Comparison of ENCODE assay signal across 9 mouse cellular contexts in genomic region chr11:67022354-67023115, GRCm38 (mm10). TPM values are rescaled to one million over a fixed set of nuclear protein-coding genes. Genes with fewer than 3 reads are reported as not detected.
DNase-seq lines count a peak whose midpoint lies in the region; ATAC-seq and TF ChIP-seq lines count a peak whose summit lies in the region.
"Had no signal": no experiment of that assay in that cellular context is flagged by ENCODE, and none has a peak within 500 bp of the region (broad histone marks: within the 10 kb centered on the region; RNA-seq: fewer than 3 reads in every experiment).

No protein-coding gene starts in this region.

- TF ChIP-seq CTCF in liver, adult 2 months (IDR thresholded peaks at IDR 0.05; ENCODE audit: low read depth, low read length): peak; percentile 44; the same call in 1 of the 2 replicates
- TF ChIP-seq CTCF in CH12.LX (conservative IDR thresholded peaks at IDR 0.05 in 1 of 2, IDR thresholded peaks at IDR 0.05 in 1 of 2; ENCODE audit: low read depth in 2 of 2, low read length in 2 of 2): peak; percentile 62 to 98; a peak in 3 of 4 replicates

- no peak; the same call in none of the 2 replicates for TF ChIP-seq RAD21 in CH12.LX (IDR thresholded peaks at IDR 0.05; ENCODE audit: low read depth, low read length)

- H3K4me2 ChIP-seq in liver, embryonic 12.5 days: no peak overlapping the region
- no peak overlapping the region for H3K4me2 ChIP-seq in CH12.LX (ENCODE audit: insufficient read depth, low read depth, poor library complexity, severe bottlenecking)

- in situ Hi-C loops in CH12.LX (cut with MboI; ENCODE audit: low pct_ligation_motif_present, low pct_unique_long_range_greater_than_20kb, low sequenced_read_pairs): loop anchor here (10.0 kb wide), 1 partner anchor 322 kb away; no protein-coding TSS in a partner anchor

- peaks cover 7% of the 10 kb centered on the region; the same call in 1 of the 2 replicates for H3K4me1 ChIP-seq in liver, adult 2 months (ENCODE audit: control insufficient read depth, insufficient read depth, low read length)
- H3K4me1 ChIP-seq in liver, embryonic 12.5 days: peaks cover 19% of the 10 kb centered on the region
- H3K4me1 ChIP-seq in CH12.LX (ENCODE audit: control insufficient read depth in 1 of 2, insufficient read depth in 2 of 2): peaks cover 3 to 34% of the 10 kb centered on the region in 2 experiments; a peak in 2 of 4 replicates

- no peaks in the 10 kb centered on the region for H3K27me3 ChIP-seq in liver, adult 2 months (ENCODE audit: control insufficient read depth, insufficient read depth, low read length)
- H3K27me3 ChIP-seq in liver, embryonic 12.5 days (replicated peaks): peaks cover 28% of the 10 kb centered on the region
- H3K27me3 ChIP-seq in CH12.LX (replicated peaks): peaks cover 28% of the 10 kb centered on the region

- H3K4me3 ChIP-seq in liver, adult 2 months (ENCODE audit: insufficient read depth, low read depth, low read length): no peak overlapping the region
- H3K4me3 ChIP-seq in liver, embryonic 12.5 days: no peak overlapping the region
- no peak overlapping the region for H3K4me3 ChIP-seq in CH12.LX (replicated peaks in 1 of 3; ENCODE audit: low read depth in 2 of 3, low read length in 2 of 3, poor library complexity in 1 of 3)

- peak; percentile 50 for DNase-seq in embryo, embryonic 11 days
- DNase-seq in embryo, embryonic 10 days (ENCODE audit: low spot score): no peak
- no peak for DNase-seq in liver, adult 2 months (ENCODE audit: extremely low read depth, low read depth, low spot score)
- peak; percentile 46 for DNase-seq in CH12.LX (ENCODE audit: extremely low read depth)
- peak; percentile 71 for DNase-seq in induced T-regulatory cell, adult 2 months (ENCODE audit: low read depth)
- no peak for DNase-seq in layer of hippocampus, postnatal 36 days
- no peak for DNase-seq in layer of hippocampus, postnatal 10 days (ENCODE audit: low spot score in 2 of 2)

- no peak overlapping the region for H3K9ac ChIP-seq in liver, adult 2 months (ENCODE audit: low read depth, low read length)
- no peak overlapping the region for H3K9ac ChIP-seq in liver, embryonic 12.5 days
- H3K9ac ChIP-seq in CH12.LX (ENCODE audit: insufficient read depth, low read depth): no peak overlapping the region

- 84% methylated on average over 13 of the region's 13 CpGs for WGBS in liver, adult 2 months
- WGBS in liver, embryonic 12.5 days (ENCODE audit: insufficient replicate concordance): 72% methylated on average over 13 of the region's 13 CpGs

- H3K27ac ChIP-seq in liver, adult 2 months (replicated peaks; ENCODE audit: insufficient read depth, low read depth, low read length): no peak overlapping the region
- H3K27ac ChIP-seq in liver, embryonic 12.5 days: no peak overlapping the region
- H3K27ac ChIP-seq in CH12.LX (ENCODE audit: insufficient read depth, low read depth): no peak overlapping the region

- no peak for TF ChIP-seq EP300 in CH12.LX (IDR thresholded peaks at IDR 0.05; ENCODE audit: low read length)

- 0 out of 2 replicates have a peak, but pooled peaks cover 3% of the 10 kb centered on the region for H3K79me2 ChIP-seq in liver, adult 2 months (ENCODE audit: control insufficient read depth, insufficient read depth, low read length)
- H3K79me2 ChIP-seq in CH12.LX (replicated peaks; ENCODE audit: control insufficient read depth, extremely low read depth, insufficient read depth, poor library complexity, severe bottlenecking): no peaks in the 10 kb centered on the region

- dilution Hi-C loops in CH12.LX (cut with MboI; ENCODE audit: extremely low pct_ligation_motif_present, extremely low pct_unique_long_range_greater_than_20kb, low sequenced_read_pairs): no loop called here

- no peaks in the 10 kb centered on the region for H3K9me3 ChIP-seq in liver, embryonic 12.5 days (replicated peaks)
- no peaks in the 10 kb centered on the region for H3K9me3 ChIP-seq in CH12.LX (replicated peaks; ENCODE audit: low read length)

- ATAC-seq in liver, embryonic 12.5 days: no peak

- no peaks in the 10 kb centered on the region for H3K36me3 ChIP-seq in liver, adult 2 months (ENCODE audit: control insufficient read depth, insufficient read depth, low read length)
- no peaks in the 10 kb centered on the region for H3K36me3 ChIP-seq in liver, embryonic 12.5 days
- no peaks in the 10 kb centered on the region for H3K36me3 ChIP-seq in CH12.LX (replicated peaks in 1 of 2; ENCODE audit: control insufficient read depth in 1 of 2, insufficient read depth in 1 of 2, low read length in 1 of 2)

- TF ChIP-seq POLR2A in liver, adult 2 months (IDR thresholded peaks at IDR 0.05; ENCODE audit: extremely low read depth, insufficient read depth, low read length): no peak
- no peak for TF ChIP-seq POLR2A in CH12.LX (IDR thresholded peaks at IDR 0.05; ENCODE audit: low read depth, low read length)

TF ChIP-seq in CH12.LX, 34 proteins besides CTCF, POLR2A, EP300 and RAD21:
- TF ChIP-seq SMC3 (IDR thresholded peaks at IDR 0.05; ENCODE audit: low read depth, low read length): peak; percentile 49
- peak; percentile 38; the same call in 1 of the 2 replicates for TF ChIP-seq NELFE (IDR thresholded peaks at IDR 0.05; ENCODE audit: low read depth, low read length)
- no peak for TF ChIP-seq HCFC1 (IDR thresholded peaks at IDR 0.05; ENCODE audit: low read depth, low read length)
- TF ChIP-seq JUND (conservative IDR thresholded peaks at IDR 0.05; ENCODE audit: low read depth, low read length): no peak
- no peak for TF ChIP-seq POLR2AphosphoS2 (IDR thresholded peaks at IDR 0.05; ENCODE audit: low read depth, low read length)
- TF ChIP-seq IRF4 (IDR thresholded peaks at IDR 0.05; ENCODE audit: low read depth, low read length): no peak
- no peak for TF ChIP-seq TBP (conservative IDR thresholded peaks at IDR 0.05; ENCODE audit: low read depth, low read length)
TF ChIP-seq in CH12.LX: peak in this region for 2.

RNA-seq across cellular contexts. Expression of gene Tmem220, which starts 2.4 kb away (rescaled TPM):
- 6.6 and 8.7 TPM in 2 replicates for total RNA-seq in liver, adult 2 months (2014; rRNA removed)
- 9.5 and 9.9 TPM in 2 replicates for polyA plus RNA-seq in liver, adult 2 months (2012; rRNA removed)
- polyA plus RNA-seq in liver, embryonic 12.5 days (2016; fragmentation: Nextera tagmentation; extraction: Ambion mirVana): 0.93 and 1.2 TPM in 2 replicates
- total RNA-seq in CH12.LX (2012; rRNA removed) (0.08 and 0.30 TPM in 2 replicates), CH12.LX (2014; rRNA removed) (0.34 and 0.36 TPM in 2 replicates)
- 1.5 and 1.6 TPM in 2 replicates for polyA plus RNA-seq in CH12.LX (2012; ENCODE audit: insufficient read length, low read depth)
- total RNA-seq in layer of hippocampus, postnatal 36 days (2021): under 1 TPM; 0.42 to 0.56 TPM
- total RNA-seq in layer of hippocampus, postnatal 10 days (2021): 1 to 10 TPM in 1 of 2 experiments, under 1 TPM in 1; 0.27 to 1.1 TPM

RNA-seq across cellular contexts. Expression of gene Adprm, which starts 29.9 kb away (rescaled TPM):
- total RNA-seq in liver, adult 2 months (2014; rRNA removed): 25.2 and 36.5 TPM in 2 replicates
- polyA plus RNA-seq in liver, adult 2 months (2012; rRNA removed): 10.8 and 14.0 TPM in 2 replicates
- polyA plus RNA-seq in liver, embryonic 12.5 days (2016; fragmentation: Nextera tagmentation; extraction: Ambion mirVana): 11.9 and 14.5 TPM in 2 replicates
- 31.2 and 36.4 TPM in 2 replicates for total RNA-seq in CH12.LX (2012; rRNA removed)
- 51.0 and 53.8 TPM in 2 replicates for total RNA-seq in CH12.LX (2014; rRNA removed)
- polyA plus RNA-seq in CH12.LX (2012; ENCODE audit: insufficient read length, low read depth): 43.4 and 56.7 TPM in 2 replicates
- total RNA-seq in layer of hippocampus, postnatal 36 days (2021): 10 to 100 TPM; 24.1 to 30.7 TPM
- 10 to 100 TPM; 20.7 to 24.1 TPM for total RNA-seq in layer of hippocampus, postnatal 10 days (2021)

RNA-seq across cellular contexts. Expression of gene Sco1, which starts 29.9 kb away (rescaled TPM):
- 10.5 and 11.5 TPM in 2 replicates for total RNA-seq in liver, adult 2 months (2014; rRNA removed)
- polyA plus RNA-seq in liver, adult 2 months (2012; rRNA removed): 4.8 and 5.5 TPM in 2 replicates
- 12.8 and 13.4 TPM in 2 replicates for polyA plus RNA-seq in liver, embryonic 12.5 days (2016; fragmentation: Nextera tagmentation; extraction: Ambion mirVana)
- total RNA-seq in CH12.LX (2012; rRNA removed) (20.4 and 23.0 TPM in 2 replicates), CH12.LX (2014; rRNA removed) (32.7 and 35.9 TPM in 2 replicates)
- polyA plus RNA-seq in CH12.LX (2012; ENCODE audit: insufficient read length, low read depth): 15.4 and 18.7 TPM in 2 replicates
- total RNA-seq in layer of hippocampus, postnatal 36 days (2021): 1 to 10 TPM; 9.4 to 9.9 TPM
- total RNA-seq in layer of hippocampus, postnatal 10 days (2021): 10 to 100 TPM in 1 of 2 experiments, 1 to 10 TPM in 1; 9.4 to 10.9 TPM

RNA-seq across cellular contexts. Expression of gene Myh3, which starts 55.6 kb away (rescaled TPM):
- not detected in 2 replicates for total RNA-seq in liver, adult 2 months (2014; rRNA removed)
- not detected in 2 replicates for polyA plus RNA-seq in liver, adult 2 months (2012; rRNA removed)
- 0.58 and 1.4 TPM in 2 replicates for polyA plus RNA-seq in liver, embryonic 12.5 days (2016; fragmentation: Nextera tagmentation; extraction: Ambion mirVana)
- total RNA-seq in CH12.LX (2012; rRNA removed) (0.55 and 0.64 TPM in 2 replicates), CH12.LX (2014; rRNA removed) (0.08 and 0.12 TPM in 2 replicates)
- 0.26 and 0.29 TPM in 2 replicates for polyA plus RNA-seq in CH12.LX (2012; ENCODE audit: insufficient read length, low read depth)
- total RNA-seq in layer of hippocampus, postnatal 36 days (2021): under 1 TPM; 0.55 to 0.76 TPM
- 1 to 10 TPM; 1.1 to 1.5 TPM for total RNA-seq in layer of hippocampus, postnatal 10 days (2021)
- total RNA-seq: heart, postnatal 25 days had no signal

Comparison
In these comparisons a context has a peak if more than half of its experiments do, and no peak if none do; other contexts are left out.
1. DNase-seq: peak in embryo, embryonic 11 days (single experiment), CH12.LX (single experiment) and induced T-regulatory cell, adult 2 months (single experiment); none in embryo, embryonic 10 days (single experiment), liver, adult 2 months (single experiment), layer of hippocampus, postnatal 36 days (0 of 2) and layer of hippocampus, postnatal 10 days (0 of 2).